Mouse (Mus musculus) megakaryocyte progenitor cell, adult 5-6 weeks (primary cell): ENCODE measurements around the gene Eps15l1. TPM values are rescaled to one million over a fixed set of nuclear protein-coding genes. Genes with fewer than 3 reads are reported as not detected.

Source experiments
- ATAC-seq: replicated peaks from 2 replicates; pipeline ENCODE4 v1.8.0; 2016; ENCODE audit warnings: mild to moderate bottlenecking, moderate TSS enrichment, inconsistent platforms; ENCODE audit not compliant: poor library complexity
- total RNA-seq, 2 experiments: library from RNA; stranded (forward) in 1 of 2; stranded (reverse) in 1 of 2; fragments of 157-497, 149-512 nt in 1 of 2; fragments of 200-1000 nt in 1 of 2; gene quantifications; 2 replicates each; pipeline versions ENCODE4 v1.2.3 to v1.2.4; 2015 to 2017

Gene Eps15l1
- total RNA-seq, 2 experiments from 2014 or later: 35.2 to 57.1 TPM

GRCm38 (mm10) chr8:72352951-72353699 lies 68.1 kb downstream of the Eps15l1 start:
- ATAC-seq: no peak

GRCm38 (mm10) chr8:72351405-72352005 lies 69.8 kb downstream of the Eps15l1 start:
- no peak for ATAC-seq

DNA sequence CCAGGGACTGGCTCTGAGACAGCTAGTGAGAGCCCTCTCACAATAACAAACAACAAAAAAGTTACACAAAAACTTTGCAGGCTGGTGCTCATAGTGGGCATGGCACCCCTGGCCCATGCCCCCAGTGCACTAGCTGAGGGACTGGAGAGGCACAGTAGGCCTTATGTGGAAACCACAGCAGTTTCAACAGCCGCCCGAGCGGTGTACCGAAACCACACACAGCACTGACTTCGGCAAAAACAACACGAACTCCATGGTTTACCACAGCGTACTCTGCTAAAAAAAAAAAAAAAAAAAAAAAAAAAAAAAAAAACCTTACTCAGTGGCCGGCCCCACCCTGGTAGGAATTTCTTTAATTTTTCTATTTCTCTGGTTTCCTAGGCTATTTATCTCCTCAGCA lies 70.5 kb downstream of the Eps15l1 start:
- peak; percentile 61 for ATAC-seq

DNA sequence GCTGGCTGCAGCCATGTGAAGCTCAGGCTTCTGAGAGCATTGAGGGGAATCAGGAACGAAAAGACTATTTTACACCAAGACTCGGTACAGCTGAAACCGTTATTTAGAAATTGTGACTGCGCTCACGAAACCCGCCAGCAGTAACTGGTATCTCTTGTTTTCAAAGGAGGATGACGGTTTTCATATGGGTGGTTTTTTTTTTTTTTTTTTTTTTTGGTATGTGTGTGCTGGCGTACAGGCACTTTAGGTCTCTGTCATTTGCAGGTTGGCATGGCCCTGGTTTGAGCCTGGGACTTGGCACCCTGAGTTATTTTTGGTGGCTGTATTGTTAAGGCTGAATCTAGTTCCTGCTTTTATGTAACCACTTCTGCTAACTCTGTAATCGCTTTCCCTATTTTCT lies 71.4 kb downstream of the Eps15l1 start:
- ATAC-seq: peak; percentile 18

DNA sequence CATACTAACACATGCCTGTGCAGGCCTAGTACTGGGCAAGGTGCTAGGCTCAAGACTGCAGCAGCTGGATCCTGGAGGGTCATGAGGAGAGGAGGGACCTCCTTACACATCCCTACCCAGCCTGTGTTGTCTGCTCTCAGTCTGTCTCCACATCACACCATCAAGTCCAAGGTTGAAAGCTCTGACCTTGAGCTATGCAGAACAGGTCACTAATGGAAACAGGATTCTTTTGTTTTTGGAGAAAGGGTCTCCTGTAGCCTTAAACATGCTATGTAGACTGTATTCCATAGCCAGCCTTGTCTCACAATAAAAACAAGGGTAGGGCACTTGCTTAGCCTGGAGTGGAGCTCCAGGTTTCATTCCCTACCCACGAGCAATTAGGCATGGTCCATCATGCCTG lies 72.3 kb downstream of the Eps15l1 start:
- ATAC-seq: no peak

GRCm38 (mm10) chr8:72348114-72348513 lies 73.1 kb downstream of the Eps15l1 start:
- peak; percentile 24; the same call in 1 of the 2 replicates for ATAC-seq

GRCm38 (mm10) chr8:72347553-72347952 lies 73.7 kb downstream of the Eps15l1 start:
- peak; percentile 33 for ATAC-seq

GRCm38 (mm10) chr8:72343725-72344124 lies 77.5 kb downstream of the Eps15l1 start:
- no peak for ATAC-seq

- ATAC-seq: no peak
Measured at GRCm38 (mm10) chr8:72342556-72343300, 78.5 kb downstream of the Eps15l1 start.

DNA sequence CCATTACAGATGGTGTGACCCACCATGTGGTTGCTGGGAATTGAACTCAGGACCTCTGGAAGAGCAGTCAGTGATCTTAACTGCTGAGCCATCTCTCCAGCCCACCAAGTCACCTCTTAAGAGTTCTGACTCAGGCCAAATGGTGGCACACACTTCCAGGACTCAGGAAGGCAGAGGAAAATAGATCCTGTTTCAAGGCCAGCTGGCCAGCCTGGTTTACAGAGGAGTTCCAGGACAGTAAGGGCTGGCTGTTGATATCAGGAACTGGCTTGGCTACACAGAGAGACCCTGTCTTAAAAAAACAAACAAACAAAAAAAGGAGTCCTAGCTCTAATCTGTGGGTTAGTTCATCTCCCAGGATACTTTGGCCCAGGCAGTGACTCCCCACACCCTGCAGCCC lies 84.2 kb downstream of the Eps15l1 start:
- ATAC-seq: no peak

GRCm38 (mm10) chr8:72336273-72336672 lies 85.0 kb downstream of the Eps15l1 start:
- ATAC-seq: no peak

GRCm38 (mm10) chr8:72334144-72334641 lies 87.1 kb downstream of the Eps15l1 start:
- no peak for ATAC-seq

- no peak; the same call in 1 of the 2 replicates for ATAC-seq
Measured at GRCm38 (mm10) chr8:72333429-72334143, 87.7 kb downstream of the Eps15l1 start.

GRCm38 (mm10) chr8:72331631-72332030 lies 89.6 kb downstream of the Eps15l1 start:
- ATAC-seq: no peak

DNA sequence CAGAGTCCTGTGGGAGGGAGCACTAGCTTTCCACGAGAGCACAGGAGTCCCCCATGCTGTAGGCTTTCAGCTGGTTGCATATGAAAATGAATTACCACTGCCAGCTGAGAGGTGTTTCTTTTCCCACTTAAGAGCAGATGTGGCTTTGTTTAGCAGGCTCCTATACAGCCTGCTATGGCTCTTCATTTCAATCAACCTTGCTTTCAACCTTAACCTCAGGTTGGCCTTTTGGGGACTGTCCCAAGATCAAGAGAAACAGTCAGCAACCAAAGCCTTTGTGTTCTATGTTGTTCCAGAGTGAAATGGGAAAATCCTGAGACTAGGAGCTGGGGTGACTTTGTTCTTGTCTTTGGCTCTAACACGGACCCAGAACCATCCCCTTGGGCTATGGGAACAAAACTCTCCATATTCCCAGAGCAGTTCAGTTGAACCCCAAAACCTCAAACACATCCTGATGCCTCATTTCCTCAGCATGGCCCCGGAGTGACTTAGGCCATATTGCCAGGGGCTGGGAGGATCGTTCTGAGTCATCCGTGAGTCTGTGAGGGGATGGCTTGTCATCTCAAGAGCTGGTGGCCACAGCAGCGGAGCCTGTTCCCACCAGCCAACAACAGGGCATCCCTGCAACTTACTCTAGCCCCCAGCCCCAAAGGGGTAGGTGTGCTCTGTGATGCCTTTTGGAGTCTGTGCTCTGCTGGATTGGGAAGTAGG lies 90.3 kb downstream of the Eps15l1 start:
- peak; percentile 46; the same call in 1 of the 2 replicates for ATAC-seq

DNA sequence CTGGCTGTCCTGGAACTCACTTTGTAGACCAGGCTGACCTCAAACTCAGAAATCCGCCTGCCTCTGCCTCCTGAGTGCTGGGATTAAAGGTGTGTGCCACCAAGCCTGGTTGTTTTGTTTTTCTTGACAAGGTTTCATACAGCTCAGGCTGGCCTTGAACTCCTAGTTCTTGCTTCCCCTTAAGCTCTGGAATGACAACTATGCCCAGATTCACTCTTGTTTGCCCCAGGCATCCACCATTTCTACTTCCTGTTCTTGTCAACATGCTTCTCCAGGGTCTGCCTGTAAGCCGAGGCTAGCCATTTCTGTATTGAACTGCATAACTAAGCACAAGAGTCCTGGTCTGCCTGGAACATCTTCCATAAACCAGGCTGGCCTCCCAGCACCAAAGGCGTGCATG lies 92.1 kb downstream of the Eps15l1 start:
- no peak for ATAC-seq

DNA sequence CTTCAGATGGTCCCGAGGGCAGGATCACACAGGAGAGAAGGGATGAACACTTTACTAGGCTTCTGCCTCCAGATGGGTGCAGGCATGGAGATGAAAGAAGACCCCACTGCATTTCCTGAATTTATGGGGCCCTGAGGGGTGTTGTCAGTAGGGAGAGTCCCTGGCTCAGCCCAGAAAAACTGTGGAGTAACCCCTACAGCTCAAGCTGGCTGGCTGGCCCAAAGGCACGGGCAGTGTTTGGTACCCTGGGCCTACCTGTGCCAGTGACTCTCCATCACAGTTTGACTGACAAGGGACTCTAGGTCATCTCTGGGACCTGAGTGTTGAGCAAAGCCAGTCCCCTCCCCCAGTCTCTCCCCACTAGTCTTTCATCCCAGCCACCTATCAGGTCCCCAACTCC lies 96.6 kb downstream of the Eps15l1 start:
- ATAC-seq: no peak

GRCm38 (mm10) chr8:72324036-72324706 lies 97.1 kb downstream of the Eps15l1 start:
- ATAC-seq: no peak

- ATAC-seq: no peak
Measured at GRCm38 (mm10) chr8:72323131-72323725, 98.0 kb downstream of the Eps15l1 start.
